Mouse (Mus musculus): Measurements from ENCODE around the gene Tecpr1.

GRCm38 (mm10) chr5:144204911-144205310 lies 18.5 kb downstream of the Tecpr1 start:
- TF ChIP-seq CTCF (IDR thresholded peaks at IDR 0.05; ENCODE audit: borderline replicate concordance, extremely low read depth, insufficient read depth, insufficient read length), result no peak
- TF ChIP-seq POLR2A (IDR thresholded peaks at IDR 0.05; ENCODE audit: borderline replicate concordance, extremely low read depth, insufficient read depth, insufficient read length, poor library complexity, severe bottlenecking), result no peak

Data from brain, embryonic 14.5 days (tissue).